Mouse (Mus musculus) cerebellum, adult 2 months (tissue): ENCODE results near the gene 2200002D01Rik.

Experiments used
- CTCF ChIP-seq: fragments of 200-500 bp; IDR thresholded peaks from 2 replicates; pipeline ENCODE4 v1.5.1; 2011; ENCODE audit warnings: low read depth, mild to moderate bottlenecking, control low read depth, low read length, moderate library complexity, borderline replicate concordance; ENCODE audit not compliant: insufficient read depth
- POLR2A ChIP-seq: fragments of 200-500 bp; IDR thresholded peaks from 2 replicates; pipeline ENCODE4 v1.6.1; 2011; ENCODE audit warnings: low read length, control low read depth, borderline replicate concordance; ENCODE audit not compliant: insufficient read depth

DNA sequence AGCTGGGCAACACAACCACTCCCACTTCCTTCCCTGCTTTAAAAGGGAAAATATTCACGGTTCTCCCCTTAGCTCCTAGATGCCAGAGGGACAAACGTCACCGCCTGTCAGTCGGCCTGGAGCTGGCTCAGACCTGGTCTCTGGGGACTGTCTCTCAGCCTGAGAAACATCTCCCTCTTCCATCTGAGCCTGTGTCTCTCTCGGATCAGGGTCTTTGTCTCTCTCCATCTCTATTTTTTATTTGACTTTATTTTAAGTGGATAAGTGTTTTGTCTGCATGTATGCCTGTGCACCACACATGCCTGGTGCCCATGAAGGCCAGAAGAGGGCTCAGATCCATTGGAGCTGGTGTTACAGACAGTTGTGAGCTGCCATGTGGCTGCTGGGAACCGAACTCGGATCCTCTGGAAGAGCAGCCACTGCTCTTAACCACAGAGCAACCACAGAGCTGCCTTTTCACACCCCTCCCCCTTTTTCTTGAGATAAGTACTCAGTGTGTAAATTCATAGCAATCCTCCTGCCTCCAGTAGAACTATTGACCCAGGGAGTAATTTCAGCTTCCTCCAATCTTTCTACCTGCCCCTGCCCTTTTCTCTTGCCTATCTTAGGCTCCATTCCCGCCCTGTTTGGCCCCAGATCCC, 44.3 kb upstream of the 2200002D01Rik start:
- TF ChIP-seq CTCF (no peak), POLR2A (peak; percentile 25; the same call in 1 of the 2 replicates)
